Mouse (Mus musculus) MEL (cell line): Measurements from ENCODE around the gene Prkch.

Experiments
- E2F4 ChIP-seq: IDR thresholded peaks from 2 replicates; pipeline ENCODE4 v1.6.1; 2011; ENCODE audit warnings: low read depth, low read length, improper control_type of control experiment, borderline replicate concordance
- HCFC1 ChIP-seq: IDR thresholded peaks from 2 replicates; pipeline ENCODE4 v1.6.1; 2012; ENCODE audit warnings: low read depth, mild to moderate bottlenecking, inconsistent platforms, low read length, improper control_type of control experiment, moderate library complexity
- POLR2A ChIP-seq, 2 experiments: IDR thresholded peaks; 2 replicates each; pipeline ENCODE4 v1.6.1; 2011 to 2012; ENCODE audit warnings: low read length in 2 of 2, mild to moderate bottlenecking in 2 of 2, control low read depth in 1 of 2, improper control_type of control experiment in 1 of 2, low read depth in 1 of 2, moderate library complexity in 1 of 2; ENCODE audit not compliant: control insufficient read depth in 1 of 2, insufficient read depth in 1 of 2, poor library complexity in 1 of 2
- POLR2AphosphoS2 ChIP-seq: IDR thresholded peaks from 2 replicates; pipeline ENCODE4 v1.6.1; 2011; ENCODE audit warnings: low read length, improper control_type of control experiment

DNA sequence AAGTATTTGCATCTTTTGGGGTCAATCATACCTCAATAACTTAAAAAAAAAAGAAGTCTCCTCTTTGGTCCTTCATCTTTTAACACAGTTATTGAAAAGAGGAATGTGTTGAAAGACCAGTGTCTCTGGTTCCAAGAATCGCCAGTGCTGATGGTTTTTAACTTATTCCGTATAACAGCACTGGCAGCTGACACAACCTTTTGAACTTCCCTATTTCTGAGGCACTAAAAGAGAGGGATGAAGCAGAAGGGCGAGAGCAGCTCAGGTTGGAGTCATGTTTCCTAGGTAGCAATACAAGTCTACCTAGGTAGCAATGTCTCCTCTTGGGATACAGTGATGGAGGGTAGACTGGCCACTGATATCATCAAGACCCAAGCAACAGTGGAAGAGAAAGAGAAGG is 152.3 kb downstream of the Prkch start:
- no peak for TF ChIP-seq HCFC1
- no peak for TF ChIP-seq E2F4
- no peak for TF ChIP-seq POLR2AphosphoS2
- TF ChIP-seq POLR2A (IDR thresholded peaks at IDR 0.05; ENCODE audit: control insufficient read depth in 1 of 2, insufficient read depth in 1 of 2, low read depth in 1 of 2, low read length in 2 of 2, poor library complexity in 1 of 2): no peak
